Mouse (Mus musculus) CH12.LX (cell line): Measurements from ENCODE around the gene Thap2. TPM values are rescaled to one million over a fixed set of nuclear protein-coding genes. Genes with fewer than 3 reads are reported as not detected.

Experiments used
- DNase-seq: peaks from one replicate; pipeline ENCODE4 v3.0.0-alpha.2; 2013; ENCODE audit errors: extremely low read depth
- H3K27ac ChIP-seq: 2 replicates; pipeline ENCODE4 v1.5.1; 2012; ENCODE audit warnings: low read depth, mild to moderate bottlenecking, control low read depth, moderate library complexity; ENCODE audit not compliant: insufficient read depth
- H3K27me3 ChIP-seq: replicated peaks from 2 replicates; pipeline ENCODE3; 2012; ENCODE audit warnings: inconsistent platforms
- H3K36me3 ChIP-seq, 2 experiments: replicated peaks in 1 of 2; 2 replicates each; pipeline versions ENCODE3 to v1.6.1; 2012; ENCODE audit warnings: inconsistent platforms in 1 of 2, low read length in 1 of 2, mild to moderate bottlenecking in 1 of 2, mixed read lengths in 1 of 2, moderate library complexity in 1 of 2; ENCODE audit not compliant: control insufficient read depth in 1 of 2, insufficient read depth in 1 of 2
- H3K4me1 ChIP-seq, 2 experiments: 2 replicates each; pipeline ENCODE4 v1.6.1; 2012; ENCODE audit warnings: inconsistent platforms in 1 of 2, moderate library complexity in 1 of 2; ENCODE audit not compliant: insufficient read depth in 2 of 2, control insufficient read depth in 1 of 2
- H3K4me2 ChIP-seq: 2 replicates; pipeline ENCODE4 v1.6.1; 2012; ENCODE audit warnings: low read depth, mild to moderate bottlenecking, control low read depth; ENCODE audit not compliant: poor library complexity, insufficient read depth, severe bottlenecking
- H3K4me3 ChIP-seq, 3 experiments: fragments of 150-350 bp in 1 of 3; sonication (generic) in 1 of 3; replicated peaks in 1 of 3; 2 replicates each; pipeline versions ENCODE3 to v1.5.1; 2011 to 2012; ENCODE audit warnings: low read depth in 2 of 3, low read length in 2 of 3, mild to moderate bottlenecking in 2 of 3, moderate library complexity in 2 of 3, control low read depth in 1 of 3, improper control_type of control experiment in 1 of 3, inconsistent platforms in 1 of 3, mixed read lengths in 1 of 3; ENCODE audit not compliant: poor library complexity in 1 of 3
- H3K79me2 ChIP-seq: replicated peaks from 2 replicates; pipeline ENCODE4 v1.6.1; 2012; ENCODE audit warnings: mild to moderate bottlenecking, moderate library complexity; ENCODE audit not compliant: control insufficient read depth, poor library complexity, insufficient read depth, severe bottlenecking; ENCODE audit errors: extremely low read depth
- H3K9ac ChIP-seq: 2 replicates; pipeline ENCODE4 v1.6.1; 2012; ENCODE audit warnings: low read depth, mild to moderate bottlenecking, control low read depth, moderate library complexity; ENCODE audit not compliant: insufficient read depth
- H3K9me3 ChIP-seq: replicated peaks from 2 replicates; pipeline ENCODE3; 2012; ENCODE audit warnings: low read length, inconsistent platforms, mixed read lengths
- BHLHE40 ChIP-seq: IDR thresholded peaks from 2 replicates; pipeline ENCODE4 v1.6.1; 2011; ENCODE audit warnings: mild to moderate bottlenecking, low read depth, low read length, improper control_type of control experiment
- CHD1 ChIP-seq: IDR thresholded peaks from 2 replicates; pipeline ENCODE4 v1.6.1; 2012; ENCODE audit warnings: low read depth, low read length, improper control_type of control experiment, inconsistent platforms
- ELF1 ChIP-seq: IDR thresholded peaks from 2 replicates; pipeline ENCODE4 v1.6.1; 2014; ENCODE audit warnings: low read depth, mild to moderate bottlenecking, inconsistent platforms, low read length, improper control_type of control experiment
- EP300 ChIP-seq: IDR thresholded peaks from 2 replicates; pipeline ENCODE4 v1.6.1; 2011; ENCODE audit warnings: low read length, improper control_type of control experiment
- ETS1 ChIP-seq: conservative IDR thresholded peaks from 2 replicates; pipeline ENCODE4 v1.6.1; 2012; ENCODE audit warnings: low read depth, mild to moderate bottlenecking, inconsistent platforms, low read length, improper control_type of control experiment, moderate library complexity
- GABPA ChIP-seq: IDR thresholded peaks from 2 replicates; pipeline ENCODE4 v1.6.1; 2012; ENCODE audit warnings: low read depth, low read length, improper control_type of control experiment, inconsistent platforms; ENCODE audit not compliant: insufficient replicate concordance
- IRF4 ChIP-seq: IDR thresholded peaks from 2 replicates; pipeline ENCODE4 v1.6.1; 2014; ENCODE audit warnings: low read depth, mild to moderate bottlenecking, inconsistent platforms, low read length, improper control_type of control experiment
- MAFK ChIP-seq: IDR thresholded peaks from 2 replicates; pipeline ENCODE4 v1.6.1; 2011; ENCODE audit warnings: low read length, improper control_type of control experiment; ENCODE audit not compliant: insufficient replicate concordance
- MAX ChIP-seq: IDR thresholded peaks from 2 replicates; pipeline ENCODE4 v1.6.1; 2011; ENCODE audit warnings: low read length, improper control_type of control experiment
- MEF2A ChIP-seq: IDR thresholded peaks from 2 replicates; pipeline ENCODE4 v1.6.1; 2014; ENCODE audit warnings: low read depth, mild to moderate bottlenecking, inconsistent platforms, low read length, improper control_type of control experiment, borderline replicate concordance
- MXI1 ChIP-seq: IDR thresholded peaks from 2 replicates; pipeline ENCODE4 v1.6.1; 2011; ENCODE audit warnings: mild to moderate bottlenecking, low read depth, low read length, improper control_type of control experiment
- NRF1 ChIP-seq: IDR thresholded peaks from 2 replicates; pipeline ENCODE4 v1.6.1; 2014; ENCODE audit warnings: low read depth, mild to moderate bottlenecking, inconsistent platforms, low read length, improper control_type of control experiment, moderate library complexity
- POLR2AphosphoS2 ChIP-seq: IDR thresholded peaks from 2 replicates; pipeline ENCODE4 v1.6.1; 2011; ENCODE audit warnings: low read depth, low read length, improper control_type of control experiment
- TBP ChIP-seq: conservative IDR thresholded peaks from 2 replicates; pipeline ENCODE4 v1.6.1; 2011; ENCODE audit warnings: low read depth, low read length, improper control_type of control experiment
- UBTF ChIP-seq: IDR thresholded peaks from 2 replicates; pipeline ENCODE4 v1.6.1; 2012; ENCODE audit warnings: low read depth, mild to moderate bottlenecking, inconsistent platforms, low read length, improper control_type of control experiment, moderate library complexity
- USF1 ChIP-seq: IDR thresholded peaks from 2 replicates; pipeline ENCODE4 v1.6.1; 2014; ENCODE audit warnings: low read depth, mild to moderate bottlenecking, inconsistent platforms, low read length, improper control_type of control experiment
- USF2 ChIP-seq: conservative IDR thresholded peaks from 2 replicates; pipeline ENCODE4 v1.6.1; 2011; ENCODE audit warnings: low read depth, low read length, improper control_type of control experiment
- ZC3H11A ChIP-seq: IDR thresholded peaks from 2 replicates; pipeline ENCODE4 v1.6.1; 2012; ENCODE audit warnings: low read depth, mild to moderate bottlenecking, inconsistent platforms, low read length, improper control_type of control experiment
- ZNF384 ChIP-seq: IDR thresholded peaks from 2 replicates; pipeline ENCODE4 v1.6.1; 2012; ENCODE audit warnings: low read depth, low read length, improper control_type of control experiment, inconsistent platforms
- dilution Hi-C: fragments of 300-500 bp; cut with MboI; formaldehyde crosslinking; loops from 2 replicates; pipeline ENCODE4 v1.14.3; 2020; ENCODE audit warnings: low sequenced_read_pairs; ENCODE audit not compliant: extremely low pct_unique_long_range_greater_than_20kb, extremely low pct_ligation_motif_present
- in situ Hi-C: fragments of 300-500 bp; cut with MboI; formaldehyde crosslinking; loops from 3 replicates; pipeline ENCODE4 v1.14.3; 2019; ENCODE audit warnings: low sequenced_read_pairs, low pct_ligation_motif_present, low pct_unique_long_range_greater_than_20kb, mixed read lengths
- polyA plus RNA-seq: library from polyadenylated mRNA; unstranded; fragments of >175 nt; gene quantifications from 2 replicates; pipeline ENCODE4 v1.2.1, GENCODE M21; 2012; ENCODE audit warnings: low read depth; ENCODE audit not compliant: insufficient read length
- total RNA-seq, 2 experiments: library from RNA; depleted of rRNA; stranded (reverse); fragments of 300-350 nt in 1 of 2; fragments of >200 nt in 1 of 2; gene quantifications; 2 replicates each; pipeline ENCODE4 v1.2.3; 2012 to 2014

The Thap2 gene
- total and polyA plus RNA-seq, 3 experiments, result 4.8 to 11.3 (median 7.9) TPM

DNA sequence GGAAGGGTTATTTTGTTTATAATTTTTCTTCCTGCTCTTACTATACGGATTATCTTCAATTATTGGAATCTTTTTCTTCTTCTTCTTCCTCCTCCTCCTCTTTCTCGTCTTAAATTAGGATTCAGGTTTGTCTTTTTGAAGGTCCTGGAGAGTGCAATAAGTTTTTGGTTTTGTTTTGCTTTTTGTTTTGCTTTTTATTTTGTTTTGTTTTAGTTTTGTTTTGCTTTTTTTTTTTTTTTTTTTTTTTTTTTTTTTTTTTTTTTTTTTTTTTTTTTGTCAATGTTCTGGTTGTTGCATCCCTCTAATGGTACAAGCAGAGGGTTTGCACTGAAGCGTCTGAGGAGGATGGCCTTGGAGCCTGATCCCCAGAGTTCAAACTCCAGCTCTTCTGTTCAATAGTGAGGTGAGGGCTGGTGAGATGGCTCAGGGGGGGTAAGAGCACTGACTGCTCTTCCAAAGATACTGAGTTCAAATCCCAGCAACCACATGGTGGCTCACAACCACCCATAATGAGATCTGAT is 55.2 kb downstream of the Thap2 start:
- TF ChIP-seq ZNF384 (peak; percentile 94), USF1 (no peak)
- dilution Hi-C loops, result no loop called here
- no peak for DNase-seq
- no peaks in the 10 kb centered on the region for H3K27me3 ChIP-seq
- no peak overlapping the region for H3K4me2 ChIP-seq
- H3K36me3 ChIP-seq, result no peaks in the 10 kb centered on the region
- peaks cover 19 to 53% of the 10 kb centered on the region in 2 experiments for H3K4me1 ChIP-seq
- H3K79me2 ChIP-seq, result no peaks in the 10 kb centered on the region
- no peak overlapping the region for H3K9ac ChIP-seq
- no peak overlapping the region for H3K4me3 ChIP-seq
- in situ Hi-C loops, result no loop called here
- no peaks in the 10 kb centered on the region for H3K9me3 ChIP-seq
- no peak overlapping the region for H3K27ac ChIP-seq

DNA sequence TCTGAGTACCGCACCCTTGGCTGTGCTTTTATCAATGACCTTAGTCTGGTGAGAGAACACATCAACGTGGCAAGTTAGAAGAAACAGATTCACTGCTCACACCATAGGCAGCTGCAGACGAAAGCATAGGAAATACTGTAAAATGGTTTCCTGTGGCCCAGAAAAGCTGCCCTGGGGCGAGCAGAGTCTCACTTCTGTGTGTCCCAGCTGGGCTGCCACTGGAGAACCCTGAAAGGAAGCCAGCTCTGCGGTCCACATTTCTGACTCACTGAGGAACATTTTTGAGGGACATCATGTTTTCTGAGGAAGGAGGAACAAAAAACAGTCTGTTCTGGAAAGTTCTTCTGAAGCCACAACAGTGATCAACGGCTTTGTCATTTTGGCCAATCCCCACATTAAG is 55.7 kb downstream of the Thap2 start:
- Histone ChIP-seq H3K4me3 (no peak overlapping the region), H3K9ac (no peak overlapping the region), H3K27ac (peak overlapping the region; percentile 14; the same call in 1 of the 2 replicates), H3K79me2 (no peaks in the 10 kb centered on the region), H3K4me2 (no peak overlapping the region), H3K27me3 (no peaks in the 10 kb centered on the region), H3K36me3 (no peaks in the 10 kb centered on the region), H3K9me3 (no peaks in the 10 kb centered on the region), H3K4me1 (peaks cover 17 to 47% of the 10 kb centered on the region in 2 experiments)
- DNase-seq, result peak; percentile 64
- dilution Hi-C loops, result no loop called here
- in situ Hi-C loops, result no loop called here
- TF ChIP-seq POLR2AphosphoS2, result no peak
- TF ChIP-seq EP300, result peak; percentile 52; the same call in 1 of the 2 replicates
- TF ChIP-seq ZC3H11A, result no peak
- no peak for TF ChIP-seq UBTF
- 0 out of 2 replicates have a peak, but pooled peaks have one; percentile 18 for TF ChIP-seq TBP
- no peak for TF ChIP-seq CHD1
- TF ChIP-seq BHLHE40, result peak; percentile 36; the same call in 1 of the 2 replicates
- no peak for TF ChIP-seq GABPA
- no peak for TF ChIP-seq MXI1
- no peak for TF ChIP-seq NRF1
- peak; percentile 55 for TF ChIP-seq ETS1
- TF ChIP-seq ELF1, result no peak
- TF ChIP-seq MEF2A, result 0 out of 2 replicates have a peak, but pooled peaks have one; percentile 17
- TF ChIP-seq IRF4, result 0 out of 2 replicates have a peak, but pooled peaks have one; percentile 22
- no peak for TF ChIP-seq USF2
- TF ChIP-seq MAX, result no peak
- TF ChIP-seq MAFK, result no peak
